Mouse (Mus musculus): ENCODE results near the gene Camsap3.

Gene Camsap3

GRCm38 (mm10) chr8:3600401-3600800, 13.3 kb downstream of the Camsap3 start:
- no peak for DNase-seq (ENCODE audit: low spot score)

DNA sequence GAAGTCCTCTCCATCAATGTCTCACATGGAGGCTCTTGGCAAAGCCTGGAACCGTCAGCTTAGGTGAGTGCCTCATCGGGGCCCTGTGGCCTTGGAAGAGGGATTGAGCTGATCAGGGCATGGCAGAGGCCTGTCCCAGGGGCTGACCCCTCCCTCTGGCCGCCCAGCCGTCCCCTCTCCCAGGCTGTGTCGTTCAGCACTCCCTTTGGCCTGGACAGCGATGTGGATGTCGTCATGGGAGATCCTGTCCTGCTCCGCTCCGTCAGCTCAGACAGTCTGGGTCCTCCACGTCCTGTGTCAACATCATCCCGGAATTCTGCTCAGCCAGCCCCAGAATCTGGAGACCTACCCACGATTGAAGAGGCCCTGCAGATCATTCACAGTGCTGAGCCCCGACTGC, 16.3 kb downstream of the Camsap3 start:
- DNase-seq (ENCODE audit: low spot score), result no peak

GRCm38 (mm10) chr8:3606593-3606992, 19.5 kb downstream of the Camsap3 start:
- DNase-seq (ENCODE audit: low spot score), result no peak

DNA sequence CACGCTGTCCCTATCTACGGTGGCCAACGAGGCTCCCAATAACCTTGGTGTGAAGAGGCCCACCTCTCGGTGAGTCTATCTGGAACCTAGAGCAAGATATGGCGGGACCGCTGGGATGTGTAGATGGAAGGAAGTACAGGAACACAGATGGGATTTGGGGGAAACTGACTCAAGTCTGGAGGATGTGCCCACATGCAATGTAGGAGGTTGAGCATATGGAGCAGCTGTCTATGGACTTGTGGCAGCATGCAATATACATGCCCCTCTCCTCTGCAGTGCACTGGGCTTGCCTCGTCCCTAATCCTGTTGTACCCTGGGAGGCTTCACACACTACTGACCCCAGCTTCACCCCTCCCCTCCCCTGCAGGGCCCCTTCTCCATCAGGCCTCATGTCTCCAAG, 20.7 kb downstream of the Camsap3 start:
- no peak for DNase-seq (ENCODE audit: low spot score)

- no peak for DNase-seq (ENCODE audit: low spot score)
Measured at GRCm38 (mm10) chr8:3609046-3609815, 22.1 kb downstream of the Camsap3 start.

GRCm38 (mm10) chr8:3609816-3610150, 22.7 kb downstream of the Camsap3 start:
- no peak for DNase-seq (ENCODE audit: low spot score)

DNA sequence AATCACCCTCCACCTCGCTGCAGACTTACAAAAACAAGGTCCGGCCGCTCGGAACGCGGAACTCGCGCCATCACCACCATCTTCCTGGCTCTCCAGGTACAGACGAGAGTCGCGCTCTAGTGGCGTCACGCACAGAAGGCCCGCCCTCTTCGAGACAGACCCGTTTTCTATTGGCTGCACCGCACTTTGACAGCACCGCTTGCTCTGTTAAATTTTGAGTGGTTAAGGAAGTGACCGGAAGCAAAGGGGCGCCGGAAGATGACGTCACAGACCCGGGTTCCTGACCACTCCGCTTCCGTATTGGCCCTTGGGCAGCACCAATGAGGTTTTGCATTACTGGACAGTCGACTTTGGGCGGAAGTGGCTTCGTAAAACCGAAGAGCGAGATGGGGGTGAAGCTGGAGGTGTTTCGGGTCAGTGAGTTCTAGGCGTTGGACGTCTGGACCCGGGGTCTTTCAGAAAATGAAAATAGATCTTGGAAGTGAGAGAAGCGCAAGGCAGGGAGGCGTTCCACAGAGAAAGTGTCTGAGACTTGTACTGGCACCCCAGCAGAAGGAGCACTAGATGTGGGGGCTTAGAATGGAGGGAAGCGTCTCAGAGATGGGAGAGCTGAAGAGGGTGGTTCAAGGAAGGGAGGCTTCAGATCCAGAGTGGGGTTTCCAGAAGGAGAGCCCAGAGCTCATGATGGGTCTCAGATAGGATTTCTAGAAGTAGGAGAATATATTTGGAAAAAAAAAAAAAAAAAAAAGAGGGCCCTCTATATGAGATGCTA, 34.3 kb downstream of the Camsap3 start, which contains the start of the genes Xab2 and Pet100:
Gene Xab2, minus strand, starts transcription at position 118 of the 772 bp plus-strand sequence.
Gene Pet100, plus strand, starts transcription at position 350 of the 772 bp plus-strand sequence.
- peak; percentile 100 for DNase-seq (ENCODE audit: low spot score)

- DNase-seq (ENCODE audit: low spot score), result no peak
Measured at GRCm38 (mm10) chr8:3622119-3622518, 35.0 kb downstream of the Camsap3 start.

DNA sequence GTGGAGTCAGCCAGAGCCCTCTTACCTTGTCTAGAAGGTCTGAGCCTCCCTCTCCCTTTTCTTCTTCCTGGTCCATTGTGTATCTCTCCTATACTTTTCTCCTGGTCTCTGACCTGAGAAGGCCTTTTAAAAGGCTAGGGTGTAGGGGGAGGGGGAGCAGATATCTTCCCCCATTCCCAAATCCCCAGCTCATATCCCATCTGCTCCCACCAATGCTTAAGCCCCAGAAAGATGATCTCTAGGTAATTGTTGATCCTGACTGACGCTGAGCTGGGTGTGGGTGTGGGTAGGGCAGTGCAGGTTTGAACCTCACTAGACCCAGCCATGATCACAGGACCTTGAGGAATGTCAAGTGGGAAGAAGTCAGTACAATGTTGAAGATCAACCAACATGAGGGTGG, 38.4 kb downstream of the Camsap3 start, which contains the start of gene Pcp2:
Gene Pcp2, minus strand, starts transcription at position 101 of the 400 bp plus-strand sequence.
- no peak for DNase-seq (ENCODE audit: low spot score)

DNA sequence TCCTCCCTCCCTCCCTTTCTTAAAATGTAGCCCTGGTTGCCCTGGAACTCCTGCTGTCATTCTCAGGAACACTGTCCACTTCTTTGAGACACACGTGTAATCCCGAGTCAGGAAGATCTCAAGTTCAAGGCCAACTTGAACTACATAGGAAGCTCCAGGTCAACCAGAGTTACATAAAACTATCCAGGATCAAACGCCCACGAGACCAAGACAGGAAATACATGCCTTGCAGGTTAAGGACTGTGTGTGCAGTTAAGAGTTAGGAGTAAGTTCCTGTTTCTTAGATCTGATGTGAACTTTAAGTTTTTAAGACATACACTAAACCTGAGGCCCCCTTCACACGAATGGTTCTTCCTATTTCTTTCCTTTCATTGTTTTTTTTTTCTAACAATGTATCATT, 39.9 kb downstream of the Camsap3 start:
- no peak for DNase-seq (ENCODE audit: low spot score)

DNA sequence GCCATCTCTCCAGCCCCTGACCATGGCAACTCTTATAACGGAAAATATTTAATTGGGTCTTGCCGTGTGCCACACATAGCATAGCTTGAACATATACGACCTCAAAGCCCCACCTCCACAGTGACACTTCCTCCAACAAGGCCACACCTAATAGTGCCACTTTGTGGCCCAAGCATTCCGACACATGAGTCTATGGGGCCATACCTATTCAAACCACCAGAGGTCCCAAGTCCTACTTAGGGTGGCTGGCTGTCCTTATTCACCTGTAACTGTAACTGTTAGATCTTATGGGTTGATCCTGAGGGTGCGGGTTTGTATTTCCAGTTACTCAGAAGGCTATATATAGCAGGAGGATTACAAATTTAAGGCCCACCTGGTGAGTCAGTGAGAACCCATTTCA, 40.9 kb downstream of the Camsap3 start:
- no peak for DNase-seq (ENCODE audit: low spot score)

- DNase-seq (ENCODE audit: low spot score), result peak; percentile 84
Measured at GRCm38 (mm10) chr8:3630647-3631477, 43.8 kb downstream of the Camsap3 start, which contains the start of gene Stxbp2. TSS of gene Stxbp2 (plus strand) at chr8:3630955.

DNA sequence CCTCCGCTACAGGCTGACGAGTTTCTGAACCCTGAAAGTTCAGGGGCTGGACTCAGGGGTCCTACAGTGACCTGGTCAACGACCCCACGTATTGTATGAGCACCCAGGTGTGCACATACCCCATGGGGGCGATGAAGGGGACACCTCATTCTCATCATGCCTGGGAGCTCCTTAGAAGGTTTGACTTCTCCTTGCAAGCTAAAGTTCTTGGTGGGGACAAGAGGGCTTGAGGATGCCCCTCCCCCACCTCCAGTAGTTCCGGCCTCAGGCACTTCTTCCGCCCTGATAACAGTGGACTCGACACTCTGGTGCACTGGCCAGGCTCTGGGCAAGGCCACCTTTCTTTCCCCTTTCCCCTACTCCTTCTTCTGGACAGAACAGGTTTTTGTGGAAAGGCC, 44.4 kb downstream of the Camsap3 start:
- peak; percentile 71 for DNase-seq (ENCODE audit: low spot score)

GRCm38 (mm10) chr8:3645804-3646203, 58.7 kb downstream of the Camsap3 start:
- DNase-seq (ENCODE audit: low spot score), result no peak

- no peak for DNase-seq (ENCODE audit: low spot score)
Measured at GRCm38 (mm10) chr8:3646824-3647531, 59.9 kb downstream of the Camsap3 start.

DNA sequence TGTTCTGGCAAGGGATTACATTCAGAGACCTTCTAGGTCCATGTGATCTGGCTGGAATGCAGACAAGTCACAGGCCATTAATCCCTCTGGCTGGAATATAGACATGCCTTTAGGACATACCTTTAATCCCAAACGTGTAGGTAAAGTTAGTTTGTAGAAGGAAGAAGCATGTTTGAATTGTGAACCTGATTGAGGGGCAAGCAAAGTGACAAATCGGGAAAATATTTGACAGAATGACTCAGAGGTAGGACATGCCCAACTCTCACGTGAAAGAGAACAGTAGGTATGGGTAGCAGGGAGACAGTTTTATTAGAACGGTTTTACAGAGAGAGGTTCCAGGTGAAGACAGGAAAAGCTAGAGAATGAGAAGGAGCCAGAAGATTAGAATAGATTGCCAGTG, 60.5 kb downstream of the Camsap3 start:
- DNase-seq (ENCODE audit: low spot score), result no peak

GRCm38 (mm10) chr8:3648268-3648667, 61.2 kb downstream of the Camsap3 start:
- no peak for DNase-seq (ENCODE audit: low spot score)

GRCm38 (mm10) chr8:3648990-3649389, 61.9 kb downstream of the Camsap3 start:
- no peak for DNase-seq (ENCODE audit: low spot score)

- DNase-seq (ENCODE audit: low spot score), result no peak
Measured at GRCm38 (mm10) chr8:3652845-3653244, 65.8 kb downstream of the Camsap3 start.

GRCm38 (mm10) chr8:3654726-3655508, 67.8 kb downstream of the Camsap3 start:
- no peak for DNase-seq (ENCODE audit: low spot score)

DNA sequence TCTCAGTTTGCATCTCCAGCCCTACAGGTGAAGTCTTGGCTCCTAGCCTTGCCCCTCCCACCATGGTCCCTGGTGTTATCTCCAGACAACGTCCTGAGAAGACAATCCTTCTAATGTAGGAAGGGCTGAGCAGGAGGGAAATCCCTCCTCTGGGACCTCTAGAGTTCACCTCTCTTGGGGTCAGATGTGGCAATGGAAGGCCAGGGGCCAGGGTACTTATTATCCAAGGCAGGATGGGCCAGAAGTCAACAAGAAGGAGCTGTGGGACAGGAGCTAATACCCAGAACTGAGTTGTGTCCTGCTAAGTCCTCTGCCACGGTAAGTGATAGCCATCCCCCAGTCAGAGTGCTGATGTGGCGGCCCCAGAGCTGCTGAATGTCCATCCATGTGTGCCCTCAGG, 68.4 kb downstream of the Camsap3 start, which contains the start of gene Retn:
Gene Retn, plus strand, starts transcription at position 245 of the 400 bp plus-strand sequence.
- DNase-seq (ENCODE audit: low spot score), result no peak

All from yolk sac, embryonic 10.5 days (tissue).